Mouse (Mus musculus) hindbrain, embryonic 13.5 days (tissue): Measurements from ENCODE around the gene Ppt2. TPM values are rescaled to one million over a fixed set of nuclear protein-coding genes. Genes with fewer than 3 reads are reported as not detected.

Experiments
- ATAC-seq: fragments of 200-750 bp; cut with Nextera tagmentation; 2 replicates; pipeline ENCODE4 v1.8.0; 2017; ENCODE audit warnings: moderate TSS enrichment; ENCODE audit not compliant: low FRiP score
- H3K27ac ChIP-seq: fragments of 300-500 bp; sonication (generic); 2 replicates; pipeline ENCODE4 v1.5.1; 2015; ENCODE audit warnings: inconsistent platforms, mild to moderate bottlenecking, moderate library complexity
- H3K27me3 ChIP-seq: fragments of 300-500 bp; sonication (generic); 2 replicates; pipeline ENCODE4 v1.6.1; 2015; ENCODE audit warnings: mild to moderate bottlenecking, inconsistent platforms
- H3K36me3 ChIP-seq: fragments of 300-500 bp; sonication (generic); 2 replicates; pipeline ENCODE4 v1.6.1; 2015; ENCODE audit warnings: mild to moderate bottlenecking, inconsistent platforms
- H3K4me1 ChIP-seq: fragments of 300-500 bp; sonication (generic); replicated peaks from 2 replicates; pipeline ENCODE4 v1.6.1; 2015; ENCODE audit warnings: inconsistent platforms
- H3K4me2 ChIP-seq: fragments of 300-500 bp; sonication (generic); 2 replicates; pipeline ENCODE4 v1.6.1; 2015; ENCODE audit warnings: inconsistent platforms, mild to moderate bottlenecking, moderate library complexity
- H3K4me3 ChIP-seq: fragments of 300-500 bp; sonication (generic); 2 replicates; pipeline ENCODE4 v1.5.1; 2015; ENCODE audit warnings: mild to moderate bottlenecking, inconsistent platforms
- H3K9ac ChIP-seq: fragments of 300-500 bp; sonication (generic); 2 replicates; pipeline ENCODE4 v1.6.1; 2015; ENCODE audit warnings: mild to moderate bottlenecking, inconsistent platforms
- H3K9me3 ChIP-seq: fragments of 300-500 bp; sonication (generic); 2 replicates; pipeline ENCODE4 v1.6.1; 2016; ENCODE audit warnings: inconsistent platforms
- WGBS: fragments of 180-500 bp; shearing (Covaris S2); methylation state at CpG from one replicate; pipeline ENCODE4 v1.1.7; 2015; 5-methylcytosine and 5-hydroxymethylcytosine counted together
- polyA plus RNA-seq: library from polyadenylated mRNA; unstranded; fragments of >200 nt; fragmentation: Nextera tagmentation; extraction: Ambion mirVana; gene quantifications from 2 replicates; pipeline ENCODE4 v1.2.1, GENCODE M21; 2015

The Ppt2 gene
- polyA plus RNA-seq, 1 experiment from 2014 or later = 21.7 TPM

DNA sequence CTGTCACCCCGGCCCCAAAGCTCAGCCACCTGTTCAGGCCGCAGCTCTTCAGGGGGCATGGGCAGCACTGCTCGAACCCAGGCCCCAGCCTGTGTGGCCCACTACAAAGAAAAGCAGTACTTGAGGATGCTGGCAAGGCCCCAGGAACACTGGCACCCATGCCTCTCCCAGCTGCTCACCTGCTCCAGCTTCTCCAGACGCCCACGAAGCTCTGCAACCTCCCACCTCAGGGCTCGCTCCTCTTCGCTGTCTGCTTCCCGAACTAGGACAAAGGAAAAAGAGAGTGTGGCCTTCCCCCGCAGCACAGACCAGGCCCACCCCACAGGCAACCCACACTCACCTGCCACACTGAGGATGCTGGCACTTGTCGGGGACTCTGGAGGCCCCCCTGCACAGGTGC is 14.5 kb downstream of the Ppt2 start:
- Histone ChIP-seq H3K9ac (no peak overlapping the region), H3K9me3 (no peaks in the 10 kb centered on the region), H3K27ac (no peak overlapping the region), H3K4me3 (no peak overlapping the region), H3K36me3 (peaks cover 76% of the 10 kb centered on the region), H3K4me1 (peaks cover 7% of the 10 kb centered on the region), H3K4me2 (no peak overlapping the region), H3K27me3 (no peaks in the 10 kb centered on the region)
- ATAC-seq = no peak
- 85% methylated on average over 10 of the region's 10 CpGs for WGBS

- Histone ChIP-seq H3K4me3 (no peak overlapping the region), H3K9me3 (no peaks in the 10 kb centered on the region), H3K36me3 (peaks cover 76% of the 10 kb centered on the region), H3K4me1 (peaks cover 14% of the 10 kb centered on the region), H3K27me3 (no peaks in the 10 kb centered on the region), H3K9ac (no peak overlapping the region), H3K4me2 (no peak overlapping the region), H3K27ac (no peak overlapping the region)
- WGBS = 91% methylated on average over 10 of the region's 11 CpGs
- no peak for ATAC-seq
Measured at GRCm38 (mm10) chr17:34613054-34613645, 15.2 kb downstream of the Ppt2 start.

DNA sequence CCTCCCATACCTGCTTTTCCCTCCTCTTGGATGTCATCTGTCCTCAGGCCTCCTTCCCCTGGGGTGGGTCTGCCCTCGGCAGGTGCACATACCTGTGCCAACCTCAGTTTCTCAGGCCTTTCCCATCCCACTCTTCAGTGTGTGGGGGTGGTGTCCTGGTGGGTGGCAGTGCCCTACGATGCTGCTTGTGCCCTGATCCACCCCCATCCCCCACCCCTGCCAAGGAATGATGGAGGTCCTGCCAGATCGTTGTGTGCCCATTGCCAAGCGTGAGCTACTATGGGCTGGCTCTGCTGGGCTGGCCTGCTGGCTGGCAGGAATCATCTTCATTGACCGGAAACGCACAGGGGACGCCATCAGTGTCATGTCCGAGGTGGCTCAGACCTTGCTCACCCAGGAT is 17.3 kb downstream of the Ppt2 start:
- no peaks in the 10 kb centered on the region for H3K27me3 ChIP-seq
- no peak overlapping the region for H3K4me2 ChIP-seq
- no peak for ATAC-seq
- 0 out of 2 replicates have a peak overlapping the region, but pooled peaks have one; percentile 13 for H3K9ac ChIP-seq
- no peak overlapping the region for H3K4me3 ChIP-seq
- H3K9me3 ChIP-seq = no peaks in the 10 kb centered on the region
- peaks cover 33% of the 10 kb centered on the region for H3K4me1 ChIP-seq
- 88% methylated on average over 8 of the region's 8 CpGs for WGBS
- peaks cover 63% of the 10 kb centered on the region for H3K36me3 ChIP-seq
- H3K27ac ChIP-seq = no peak overlapping the region

GRCm38 (mm10) chr17:34607997-34608396 is 20.3 kb downstream of the Ppt2 start:
- H3K4me2 ChIP-seq = no peak overlapping the region
- WGBS = 91% methylated on average over 7 of the region's 7 CpGs

GRCm38 (mm10) chr17:34606186-34607039 is 21.9 kb downstream of the Ppt2 start:
- peaks cover 59% of the 10 kb centered on the region for H3K4me1 ChIP-seq
- WGBS = 17% methylated on average over 31 of the region's 32 CpGs

More at GRCm38 (mm10) chr17:34607997-34608396, 20.3 kb downstream of the Ppt2 start:
- peaks cover 45% of the 10 kb centered on the region for H3K4me1 ChIP-seq
- no peaks in the 10 kb centered on the region for H3K27me3 ChIP-seq
- H3K9me3 ChIP-seq = no peaks in the 10 kb centered on the region
- ATAC-seq = no peak
- H3K36me3 ChIP-seq = peaks cover 32% of the 10 kb centered on the region
- H3K4me3 ChIP-seq = peak overlapping the region; percentile 92; the same call in 1 of the 2 replicates
- no peak overlapping the region for H3K27ac ChIP-seq
- H3K9ac ChIP-seq = peak overlapping the region; percentile 56; the same call in 1 of the 2 replicates

DNA sequence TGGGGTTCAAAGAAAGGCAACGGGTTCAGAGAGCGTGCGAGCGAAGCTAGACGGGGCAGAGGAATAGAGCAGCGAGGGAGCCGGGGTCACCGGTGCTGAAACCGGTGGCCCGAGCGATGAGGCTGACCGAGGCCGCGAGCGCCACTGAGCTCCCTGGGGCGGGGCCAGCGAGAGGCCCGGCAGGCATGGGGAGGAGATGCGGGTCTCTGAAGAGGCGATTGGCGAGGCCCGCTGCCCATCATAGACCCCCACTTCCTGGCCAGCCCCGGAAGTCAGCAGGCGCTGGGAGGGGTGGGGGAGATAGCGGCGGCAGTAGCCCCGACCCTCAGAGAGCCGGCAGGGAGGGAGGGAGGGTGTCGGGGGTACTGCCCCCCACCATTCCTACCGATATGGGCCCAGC is 22.7 kb downstream of the Ppt2 start:
- H3K27ac ChIP-seq = peak overlapping the region; percentile 94
- peak; percentile 32 for ATAC-seq
- WGBS = 0% methylated on average over 28 of the region's 30 CpGs
- no peaks in the 10 kb centered on the region for H3K9me3 ChIP-seq
- H3K4me1 ChIP-seq = peaks cover 59% of the 10 kb centered on the region
- H3K4me2 ChIP-seq = peak overlapping the region; percentile 99
- peaks cover 21% of the 10 kb centered on the region for H3K36me3 ChIP-seq
- H3K4me3 ChIP-seq = peak overlapping the region; percentile 92
- no peaks in the 10 kb centered on the region for H3K27me3 ChIP-seq
- peak overlapping the region; percentile 99 for H3K9ac ChIP-seq

More at GRCm38 (mm10) chr17:34606186-34607039, 21.9 kb downstream of the Ppt2 start:
- no peaks in the 10 kb centered on the region for H3K27me3 ChIP-seq
- H3K36me3 ChIP-seq = peaks cover 22% of the 10 kb centered on the region
- H3K27ac ChIP-seq = peak overlapping the region; percentile 94
- H3K4me3 ChIP-seq = peak overlapping the region; percentile 92
- peak overlapping the region; percentile 99 for H3K4me2 ChIP-seq
- ATAC-seq = no peak
- no peaks in the 10 kb centered on the region for H3K9me3 ChIP-seq
- H3K9ac ChIP-seq = peak overlapping the region; percentile 99

DNA sequence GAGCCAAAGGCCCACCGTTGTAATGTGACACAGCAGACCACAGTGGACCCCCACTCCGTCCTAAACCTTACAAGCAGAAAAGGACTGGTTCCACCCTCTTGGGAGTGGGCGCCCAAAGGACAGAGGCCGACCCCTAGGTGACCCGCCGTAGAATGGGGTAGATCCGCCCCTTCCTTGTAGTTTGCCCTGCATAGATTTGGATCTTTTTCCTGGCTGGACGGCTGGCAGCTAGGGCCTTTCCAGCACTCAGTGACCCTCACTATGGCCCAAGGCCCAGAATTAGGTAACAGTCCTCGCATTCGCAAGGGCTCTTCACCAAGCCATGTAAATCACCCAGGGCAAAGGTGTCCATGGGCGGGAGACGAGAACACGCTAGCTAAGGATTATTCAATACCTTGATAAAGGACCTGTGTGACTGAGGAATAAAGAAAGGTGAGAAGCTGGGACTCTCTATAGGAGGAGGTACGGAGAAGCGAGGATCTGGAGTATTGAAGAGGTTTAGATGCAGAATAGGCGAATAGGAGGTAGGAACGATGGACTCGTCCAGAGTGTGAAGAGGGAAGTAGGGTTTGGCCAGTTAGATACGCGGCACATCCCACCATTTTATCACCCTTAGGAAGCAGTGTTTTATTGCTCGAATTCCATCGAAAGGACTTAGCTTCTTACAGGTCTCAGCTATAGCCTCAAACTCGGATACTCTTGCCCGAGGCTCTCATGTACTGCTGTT is 23.6 kb downstream of the Ppt2 start:
- Histone ChIP-seq H3K4me2 (peak overlapping the region; percentile 99), H3K36me3 (peaks cover 22% of the 10 kb centered on the region), H3K27ac (peak overlapping the region; percentile 94), H3K27me3 (no peaks in the 10 kb centered on the region), H3K4me1 (peaks cover 59% of the 10 kb centered on the region), H3K4me3 (peak overlapping the region; percentile 92), H3K9me3 (no peaks in the 10 kb centered on the region), H3K9ac (peak overlapping the region; percentile 99)
- WGBS = 14% methylated on average over 24 of the region's 24 CpGs
- ATAC-seq = no peak

DNA sequence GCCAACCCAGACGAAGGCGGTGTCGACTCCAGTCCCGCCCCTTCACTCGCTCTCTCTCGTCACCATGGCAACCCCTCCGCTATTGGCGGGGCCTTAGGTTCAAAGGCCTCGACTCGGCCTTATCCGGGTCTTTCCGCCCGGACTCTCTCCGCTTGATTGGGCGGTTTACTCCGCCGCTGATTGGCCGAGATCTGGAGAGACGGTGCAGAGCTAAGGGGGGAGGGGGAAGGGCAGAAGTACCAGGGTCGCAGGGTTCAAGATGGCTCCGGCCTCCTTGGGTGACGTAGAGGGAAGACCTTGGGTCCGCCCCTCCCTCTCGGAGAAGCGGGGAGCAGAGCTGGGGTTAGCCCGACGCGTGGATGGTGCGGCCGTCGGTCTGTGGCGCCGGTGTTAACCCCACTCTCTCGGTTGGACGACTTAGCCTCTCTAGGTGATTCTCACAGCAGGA is 24.2 kb downstream of the Ppt2 start, which contains the start of gene Agpat1:
Agpat1 (plus strand) TSS at position 202 of the 448 bp plus-strand sequence.
- Histone ChIP-seq H3K4me2 (peak within 1 kb of the TSS; percentile 99), H3K4me1 (peaks cover 54% of the 10 kb centered on the region), H3K27ac (peak within 1 kb of the TSS; percentile 94), H3K9me3 (no peaks in the 10 kb centered on the region), H3K9ac (peak within 1 kb of the TSS; percentile 99), H3K27me3 (no peaks in the 10 kb centered on the region), H3K4me3 (peak within 1 kb of the TSS; percentile 92), H3K36me3 (peaks cover 25% of the 10 kb centered on the region)
- peak; percentile 89 for ATAC-seq
- WGBS = under 1% methylated on average over 34 of the region's 35 CpGs

DNA sequence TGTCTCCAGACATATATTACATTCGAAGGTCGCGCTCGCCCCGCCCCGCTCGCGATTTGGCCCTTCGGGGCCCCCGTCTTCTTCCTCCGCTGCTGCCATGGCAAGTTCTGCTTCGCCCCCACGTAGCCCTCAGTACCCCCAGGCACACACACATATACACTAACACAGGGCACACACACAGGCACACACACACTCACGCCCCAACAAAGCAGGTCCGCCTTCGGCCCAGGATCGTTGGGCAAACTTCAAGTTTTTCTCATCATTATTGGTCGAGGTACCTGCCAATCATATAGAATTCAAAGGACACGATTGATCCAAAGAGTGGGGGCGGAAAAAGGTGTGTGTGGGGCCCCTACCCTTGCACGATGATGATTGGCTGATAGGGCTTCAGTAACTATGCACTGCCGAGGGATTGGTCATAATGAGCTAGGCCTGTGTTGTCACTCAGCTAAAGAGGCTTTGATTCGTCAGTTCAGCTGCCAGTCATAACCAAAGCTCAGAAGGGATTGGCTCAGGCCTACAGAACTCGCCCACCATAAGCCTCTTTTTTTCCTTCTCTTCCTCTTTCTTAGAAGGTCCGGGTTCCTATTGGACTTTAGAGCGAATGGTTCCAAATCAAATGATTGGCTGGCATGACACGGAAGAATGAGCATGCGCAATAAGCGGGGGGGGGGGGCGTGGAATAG is 24.8 kb downstream of the Ppt2 start, which contains the start of gene Rnf5:
Rnf5 (minus strand) TSS at position 316 of the 686 bp plus-strand sequence.
- no peaks in the 10 kb centered on the region for H3K9me3 ChIP-seq
- H3K27me3 ChIP-seq = no peaks in the 10 kb centered on the region
- peak within 1 kb of the TSS; percentile 94 for H3K27ac ChIP-seq
- H3K4me1 ChIP-seq = peaks cover 49% of the 10 kb centered on the region
- under 1% methylated on average over 30 of the region's 30 CpGs for WGBS
- peak within 1 kb of the TSS; percentile 99 for H3K9ac ChIP-seq
- peak; percentile 95 for ATAC-seq
- H3K4me2 ChIP-seq = peak within 1 kb of the TSS; percentile 99
- H3K36me3 ChIP-seq = peaks cover 25% of the 10 kb centered on the region
- H3K4me3 ChIP-seq = peak within 1 kb of the TSS; percentile 92

DNA sequence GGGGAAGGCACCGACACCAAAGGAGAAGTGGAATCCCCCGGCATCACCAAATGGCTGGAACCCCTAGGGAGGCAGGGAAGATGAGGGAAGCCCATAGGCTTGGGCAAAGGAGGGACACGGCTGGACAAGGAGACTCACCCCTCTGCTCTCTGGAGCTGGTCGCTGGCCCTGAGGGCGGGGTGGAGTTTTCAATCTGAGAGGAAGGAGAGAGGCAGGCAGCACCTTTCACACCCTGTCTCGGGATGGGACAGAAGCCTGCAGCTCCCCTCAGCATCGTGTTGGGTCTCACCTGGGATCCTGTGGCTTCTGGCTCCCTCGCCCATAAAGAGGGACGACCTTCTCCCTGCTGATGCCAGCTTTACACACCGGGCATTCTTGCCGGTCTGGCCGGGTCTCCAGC is 26.5 kb downstream of the Ppt2 start:
- no peaks in the 10 kb centered on the region for H3K9me3 ChIP-seq
- H3K27me3 ChIP-seq = no peaks in the 10 kb centered on the region
- ATAC-seq = no peak
- WGBS = 90% methylated on average over 12 of the region's 12 CpGs
- H3K9ac ChIP-seq = peak overlapping the region; percentile 86
- peak overlapping the region; percentile 69 for H3K4me3 ChIP-seq
- H3K27ac ChIP-seq = no peak overlapping the region
- peak overlapping the region; percentile 63 for H3K4me2 ChIP-seq
- peaks cover 25% of the 10 kb centered on the region for H3K36me3 ChIP-seq
- peaks cover 35% of the 10 kb centered on the region for H3K4me1 ChIP-seq

- Histone ChIP-seq H3K4me3 (no peak overlapping the region), H3K9me3 (no peaks in the 10 kb centered on the region), H3K4me2 (no peak overlapping the region), H3K27ac (no peak overlapping the region), H3K36me3 (peaks cover 38% of the 10 kb centered on the region), H3K27me3 (no peaks in the 10 kb centered on the region), H3K4me1 (peaks cover 33% of the 10 kb centered on the region), H3K9ac (no peak overlapping the region)
- ATAC-seq = no peak
- 82% methylated on average over 9 of the region's 9 CpGs for WGBS
Measured at GRCm38 (mm10) chr17:34599891-34600290, 28.4 kb downstream of the Ppt2 start.
